In the genomic region with DNA sequence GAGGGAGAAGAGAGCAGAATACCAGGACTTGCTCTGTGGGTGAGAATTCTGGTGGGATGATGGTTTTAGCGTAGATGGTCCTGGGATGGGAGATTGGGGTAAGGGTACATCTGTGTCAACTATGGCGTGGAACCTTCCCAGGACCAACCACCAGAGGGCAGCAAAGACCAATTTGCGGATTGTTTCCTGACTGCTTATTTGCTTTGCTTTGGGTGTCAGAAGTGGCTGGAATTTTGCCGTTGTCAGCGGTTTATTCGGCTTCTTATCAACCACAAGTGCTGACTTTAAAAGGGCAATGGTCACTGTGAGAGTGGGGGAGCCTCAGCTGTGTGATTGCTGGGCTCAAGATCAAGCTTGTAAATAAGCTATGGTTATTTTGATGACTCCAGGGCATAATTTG, we compare ENCODE assay signal across 8 mouse cellular contexts. TPM values are rescaled to one million over a fixed set of nuclear protein-coding genes. Genes with fewer than 3 reads are reported as not detected.
A peak's percentile ranks its signal among the peaks of the same experiment; 100 is the strongest.
DNase-seq lines count a peak whose midpoint lies in the region; ATAC-seq and TF ChIP-seq lines count a peak whose summit lies in the region.

No protein-coding gene starts in this region.

- no peak for TF ChIP-seq POLR2A in limb, embryonic 14.5 days (IDR thresholded peaks at IDR 0.05; ENCODE audit: borderline replicate concordance, extremely low read depth, insufficient read depth, insufficient read length)

- H3K27ac ChIP-seq in embryonic facial prominence, embryonic 11.5 days (replicated peaks; ENCODE audit: low read depth, low read length) = no peak overlapping the region
- H3K27ac ChIP-seq in kidney, embryonic 14.5 days (ENCODE audit: low read depth, low read length) = no peak overlapping the region
- no peak overlapping the region for H3K27ac ChIP-seq in limb, embryonic 14.5 days (replicated peaks; ENCODE audit: low read depth, low read length)

- no peaks in the 10 kb centered on the region for H3K36me3 ChIP-seq in embryonic facial prominence, embryonic 11.5 days (replicated peaks; ENCODE audit: control insufficient read depth, insufficient read depth, low read depth, low read length)
- no peaks in the 10 kb centered on the region for H3K36me3 ChIP-seq in kidney, embryonic 14.5 days (ENCODE audit: control insufficient read depth, insufficient read depth, low read length)
- no peaks in the 10 kb centered on the region for H3K36me3 ChIP-seq in limb, embryonic 14.5 days (ENCODE audit: control insufficient read depth, insufficient read depth, low read length)
- H3K36me3 ChIP-seq in splenic B cell, adult 2 months (ENCODE audit: control insufficient read depth, insufficient read depth, low read length, poor library complexity, severe bottlenecking) = no peaks in the 10 kb centered on the region

- DNase-seq in B cell, adult 2 months = peak; percentile 92 to 93
- DNase-seq in adrenal gland, postnatal 25 days = peak; percentile 87
- DNase-seq in embryonic facial prominence, embryonic 11.5 days (ENCODE audit: low spot score) = peak; percentile 94
- DNase-seq in heart, adult 8-10 months (ENCODE audit: low spot score) = peak; percentile 85
- peak; percentile 90 for DNase-seq in limb, embryonic 14.5 days (ENCODE audit: low spot score)
- DNase-seq in natural killer cell, adult 2 months (ENCODE audit: low spot score in 2 of 2) = peak; percentile 79 to 85
- peak; percentile 87 for DNase-seq in splenic B cell, adult 2 months (ENCODE audit: low read depth, low spot score)

- H3K4me1 ChIP-seq in embryonic facial prominence, embryonic 11.5 days (ENCODE audit: control insufficient read depth, insufficient read depth, low read length) = no peaks in the 10 kb centered on the region
- H3K4me1 ChIP-seq in kidney, embryonic 14.5 days (ENCODE audit: control insufficient read depth, insufficient read depth, low read length) = 0 out of 2 replicates have a peak, but pooled peaks cover 5% of the 10 kb centered on the region
- peaks cover 3% of the 10 kb centered on the region; the same call in 1 of the 2 replicates for H3K4me1 ChIP-seq in limb, embryonic 14.5 days (ENCODE audit: control insufficient read depth, insufficient read depth, low read length)

- H3K4me3 ChIP-seq in embryonic facial prominence, embryonic 11.5 days (ENCODE audit: low read depth, low read length) = no peak overlapping the region
- H3K4me3 ChIP-seq in kidney, embryonic 14.5 days (ENCODE audit: low read length) = no peak overlapping the region
- H3K4me3 ChIP-seq in limb, embryonic 14.5 days (replicated peaks; ENCODE audit: low read length) = no peak overlapping the region

- H3K27me3 ChIP-seq in embryonic facial prominence, embryonic 11.5 days (ENCODE audit: control insufficient read depth, insufficient read depth, low read length) = no peaks in the 10 kb centered on the region
- H3K27me3 ChIP-seq in kidney, embryonic 14.5 days (ENCODE audit: control insufficient read depth, insufficient read depth, low read length) = no peaks in the 10 kb centered on the region
- no peaks in the 10 kb centered on the region for H3K27me3 ChIP-seq in limb, embryonic 14.5 days (ENCODE audit: control insufficient read depth, insufficient read depth, low read length)
- no peaks in the 10 kb centered on the region for H3K27me3 ChIP-seq in splenic B cell, adult 2 months (ENCODE audit: control insufficient read depth, insufficient read depth, low read length, poor library complexity, severe bottlenecking)

- no peak overlapping the region for H3K9ac ChIP-seq in embryonic facial prominence, embryonic 11.5 days (replicated peaks; ENCODE audit: low read length)
- H3K9ac ChIP-seq in kidney, embryonic 14.5 days (ENCODE audit: low read depth, low read length) = no peak overlapping the region
- H3K9ac ChIP-seq in limb, embryonic 14.5 days (ENCODE audit: low read depth, low read length, severe bottlenecking) = no peak overlapping the region

- WGBS in embryonic facial prominence, embryonic 11.5 days = 5% methylated on average over 6 of the region's 6 CpGs
- 7% methylated on average over 6 of the region's 6 CpGs for WGBS in kidney, embryonic 14.5 days
- 7% methylated on average over 6 of the region's 6 CpGs for WGBS in limb, embryonic 14.5 days

- ATAC-seq in embryonic facial prominence, embryonic 11.5 days (replicated peaks; ENCODE audit: insufficient number of reproducible peaks, low FRiP score, low TSS enrichment, low read depth) = peak; percentile 69; the same call in 1 of the 2 replicates
- ATAC-seq in kidney, embryonic 14.5 days (ENCODE audit: low FRiP score, low TSS enrichment) = peak; percentile 62; the same call in 1 of the 2 replicates
- ATAC-seq in limb, embryonic 14.5 days (ENCODE audit: low FRiP score, low read depth) = peak; percentile 82; the same call in 1 of the 2 replicates

- no peak overlapping the region for H3K4me2 ChIP-seq in embryonic facial prominence, embryonic 11.5 days (ENCODE audit: low read depth, low read length)
- no peak overlapping the region for H3K4me2 ChIP-seq in kidney, embryonic 14.5 days (replicated peaks; ENCODE audit: low read depth, low read length)
- H3K4me2 ChIP-seq in limb, embryonic 14.5 days (replicated peaks; ENCODE audit: low read depth, low read length, severe bottlenecking) = no peak overlapping the region

- H3K9me3 ChIP-seq in embryonic facial prominence, embryonic 11.5 days (replicated peaks; ENCODE audit: control insufficient read depth, low read length) = no peaks in the 10 kb centered on the region
- H3K9me3 ChIP-seq in kidney, embryonic 14.5 days (ENCODE audit: control insufficient read depth, low read length) = no peaks in the 10 kb centered on the region
- H3K9me3 ChIP-seq in limb, embryonic 14.5 days (ENCODE audit: control insufficient read depth, low read length) = no peaks in the 10 kb centered on the region

RNA-seq across cellular contexts. Expression of a gene that starts 50.8 kb away (rescaled TPM):
- 1.7 and 2.1 TPM in 2 replicates for total RNA-seq in adrenal gland, postnatal 25 days (2021)
- polyA plus RNA-seq in embryonic facial prominence, embryonic 11.5 days (2014; fragmentation: Nextera tagmentation; extraction: Ambion mirVana) = 0.31 and 0.39 TPM in 2 replicates
- total RNA-seq in heart, adult 8-10 months (2022) = not detected
- 1.4 and 1.6 TPM in 2 replicates for polyA plus RNA-seq in kidney, embryonic 14.5 days (2014; fragmentation: Nextera tagmentation; extraction: Ambion mirVana)
- polyA plus RNA-seq in limb, embryonic 14.5 days (2012; rRNA removed) = 0.04 and 0.13 TPM in 2 replicates
- polyA plus RNA-seq in limb, embryonic 14.5 days (2014; fragmentation: Nextera tagmentation; extraction: Ambion mirVana) = 0.12 TPM in 1 of 2 replicates, not detected in the other

RNA-seq across cellular contexts. Expression of a gene that starts 57.8 kb away (rescaled TPM):
- total RNA-seq in adrenal gland, postnatal 25 days (2021) = 3.4 and 5.1 TPM in 2 replicates
- polyA plus RNA-seq in embryonic facial prominence, embryonic 11.5 days (2014; fragmentation: Nextera tagmentation; extraction: Ambion mirVana) = 31.1 and 37.9 TPM in 2 replicates
- total RNA-seq in heart, adult 8-10 months (2022) = under 1 TPM in 3 of 4 experiments, not detected in 1; 0.14 to 0.82 (median 0.46) TPM
- polyA plus RNA-seq in kidney, embryonic 14.5 days (2014; fragmentation: Nextera tagmentation; extraction: Ambion mirVana) = 35.9 and 38.8 TPM in 2 replicates
- polyA plus RNA-seq in limb, embryonic 14.5 days (2012; rRNA removed) = 22.0 and 28.4 TPM in 2 replicates
- polyA plus RNA-seq in limb, embryonic 14.5 days (2014; fragmentation: Nextera tagmentation; extraction: Ambion mirVana) = 17.3 and 22.2 TPM in 2 replicates
